Mouse (Mus musculus) stomach, embryonic 16.5 days (tissue): ENCODE results near the gene Phf8. TPM values are rescaled to one million over a fixed set of nuclear protein-coding genes. Genes with fewer than 3 reads are reported as not detected.
"Not testable (repeated sequence)": the region's sequence is repeated elsewhere in the genome, so short reads cannot be mapped to it uniquely, and the experiment has no call there.

Source experiments
- ATAC-seq: fragments of 200-750 bp; cut with Nextera tagmentation; 2 replicates; pipeline ENCODE4 v1.8.0; 2017; ENCODE audit warnings: moderate number of reproducible peaks, moderate TSS enrichment; ENCODE audit not compliant: insufficient read depth, low FRiP score
- H3K27ac ChIP-seq: fragments of 300-500 bp; sonication (generic); 2 replicates; pipeline ENCODE4 v1.5.1; 2014; ENCODE audit warnings: low read length
- H3K27me3 ChIP-seq: fragments of 300-500 bp; sonication (generic); 2 replicates; pipeline ENCODE4 v1.6.1; 2014; ENCODE audit warnings: low read length, control low read depth, mixed read lengths; ENCODE audit not compliant: control insufficient read depth, insufficient read depth
- H3K36me3 ChIP-seq: fragments of 300-500 bp; sonication (generic); 2 replicates; pipeline ENCODE4 v1.6.1; 2014; ENCODE audit warnings: low read length; ENCODE audit not compliant: control insufficient read depth, insufficient read depth
- H3K4me1 ChIP-seq: fragments of 300-500 bp; sonication (generic); 2 replicates; pipeline ENCODE4 v1.6.1; 2014; ENCODE audit warnings: low read length, control low read depth, mixed read lengths; ENCODE audit not compliant: control insufficient read depth, insufficient read depth
- H3K4me2 ChIP-seq: fragments of 300-500 bp; sonication (generic); 2 replicates; pipeline ENCODE4 v1.6.1; 2014; ENCODE audit warnings: low read depth, low read length, mixed read lengths
- H3K4me3 ChIP-seq: fragments of 300-500 bp; sonication (generic); replicated peaks from 2 replicates; pipeline ENCODE4 v1.5.1; 2014; ENCODE audit warnings: mild to moderate bottlenecking, low read length
- H3K9ac ChIP-seq: fragments of 300-500 bp; sonication (generic); 2 replicates; pipeline ENCODE4 v1.6.1; 2014; ENCODE audit warnings: low read length
- H3K9me3 ChIP-seq: fragments of 300-500 bp; sonication (generic); replicated peaks from 2 replicates; pipeline ENCODE4 v1.6.1; 2016; ENCODE audit warnings: low read length, control low read depth; ENCODE audit not compliant: control insufficient read depth
- WGBS: fragments of 180-500 bp; shearing (Covaris S2); extraction: QIAGEN DNeasy Blood & Tissue Kit; methylation state at CpG from one replicate; pipeline ENCODE4 v1.1.7; 2014; 5-methylcytosine and 5-hydroxymethylcytosine counted together
- polyA plus RNA-seq: library from polyadenylated mRNA; unstranded; fragments of >200 nt; fragmentation: Nextera tagmentation; extraction: Ambion mirVana; gene quantifications from 2 replicates; pipeline ENCODE4 v1.2.1, GENCODE M21; 2015

Phf8 gene
- 15.7 and 19.5 TPM in 2 replicates for polyA plus RNA-seq

- Histone ChIP-seq H3K4me1 (no peaks in the 10 kb centered on the region), H3K9me3 (no peaks in the 10 kb centered on the region), H3K27me3 (no peaks in the 10 kb centered on the region), H3K4me3 (peak within 1 kb of the TSS; percentile 65), H3K9ac (peak within 1 kb of the TSS; percentile 84), H3K27ac (peak within 1 kb of the TSS; percentile 99), H3K36me3 (no peaks in the 10 kb centered on the region), H3K4me2 (peak within 1 kb of the TSS; percentile 63)
- peak; percentile 98 for ATAC-seq
- 12% methylated on average over 67 of the region's 68 CpGs for WGBS
Measured at GRCm38 (mm10) chrX:151520458-151521322, at the start of gene Phf8. TSS of gene Phf8 (plus strand) at chrX:151520672.

DNA sequence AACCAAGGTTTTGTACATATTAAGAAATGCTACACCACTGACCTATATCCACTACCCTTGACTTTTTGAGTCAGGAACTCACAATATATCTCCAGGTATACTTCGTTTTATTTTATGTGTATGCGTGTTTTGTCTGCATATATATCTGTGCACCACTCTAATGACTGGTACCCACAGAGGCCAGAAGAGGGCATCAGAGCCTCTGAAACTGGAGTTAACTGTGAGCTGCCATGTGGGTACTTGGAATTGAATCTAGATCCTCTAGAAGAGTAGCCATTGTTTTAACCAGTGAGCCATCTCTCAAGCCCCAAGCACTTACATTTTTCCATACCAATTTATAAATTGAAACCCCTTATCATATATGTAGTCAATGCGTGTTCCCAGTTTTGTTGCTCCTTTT is 32.3 kb upstream of the Phf8 start:
- H3K27ac ChIP-seq: no peak overlapping the region
- no peaks in the 10 kb centered on the region for H3K36me3 ChIP-seq
- 86% methylated on average over 3 of the region's 3 CpGs for WGBS
- no peak for ATAC-seq
- no peak overlapping the region for H3K4me2 ChIP-seq
- H3K27me3 ChIP-seq: no peaks in the 10 kb centered on the region
- no peak overlapping the region for H3K4me3 ChIP-seq
- H3K9ac ChIP-seq: no peak overlapping the region
- no peaks in the 10 kb centered on the region for H3K4me1 ChIP-seq
- H3K9me3 ChIP-seq: no peaks in the 10 kb centered on the region

DNA sequence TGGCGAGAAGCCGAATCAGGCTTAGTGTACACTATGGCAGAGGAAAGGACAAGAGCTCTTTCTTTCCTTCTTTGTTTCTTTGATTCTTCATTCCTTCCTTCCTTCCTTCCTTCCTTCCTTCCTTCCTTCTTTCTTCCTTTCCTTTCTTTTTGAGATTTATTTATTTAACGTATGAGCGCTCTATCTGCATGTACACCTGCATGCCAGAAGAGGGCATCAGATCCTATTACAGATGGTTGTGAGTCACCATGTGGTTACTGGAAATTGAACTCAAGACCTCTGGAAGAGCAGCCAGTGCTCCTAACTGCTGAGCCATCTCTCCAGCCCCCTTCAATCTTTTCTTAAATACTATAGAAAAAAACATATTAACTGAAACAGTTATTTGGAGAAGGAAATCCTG is 27.2 kb upstream of the Phf8 start:
- WGBS: 85% methylated on average over 4 of the region's 4 CpGs
- not testable (repeated sequence) for ATAC-seq, H3K9me3 ChIP-seq, H3K4me1 ChIP-seq, H3K36me3 ChIP-seq, H3K27me3 ChIP-seq, H3K27ac ChIP-seq, H3K4me3 ChIP-seq, H3K4me2 ChIP-seq, H3K9ac ChIP-seq

- WGBS: 82% methylated on average over 1 of the region's 1 CpGs
- ATAC-seq: no peak
- no peaks in the 10 kb centered on the region for H3K9me3 ChIP-seq
- H3K36me3 ChIP-seq: no peaks in the 10 kb centered on the region
- H3K9ac ChIP-seq: no peak overlapping the region
- H3K4me3 ChIP-seq: no peak overlapping the region
- no peak overlapping the region for H3K27ac ChIP-seq
- H3K27me3 ChIP-seq: no peaks in the 10 kb centered on the region; the same call in 1 of the 2 replicates
- H3K4me2 ChIP-seq: no peak overlapping the region
- H3K4me1 ChIP-seq: no peaks in the 10 kb centered on the region
Measured at GRCm38 (mm10) chrX:151496596-151496995, 23.9 kb upstream of the Phf8 start.

- ATAC-seq: no peak
- Histone ChIP-seq H3K4me3 (no peak overlapping the region), H3K4me1 (no peaks in the 10 kb centered on the region), H3K4me2 (no peak overlapping the region), H3K36me3 (no peaks in the 10 kb centered on the region), H3K27me3 (no peaks in the 10 kb centered on the region; the same call in 1 of the 2 replicates), H3K9ac (no peak overlapping the region), H3K27ac (no peak overlapping the region), H3K9me3 (no peaks in the 10 kb centered on the region)
Measured at GRCm38 (mm10) chrX:151508536-151508935, 11.9 kb upstream of the Phf8 start.

DNA sequence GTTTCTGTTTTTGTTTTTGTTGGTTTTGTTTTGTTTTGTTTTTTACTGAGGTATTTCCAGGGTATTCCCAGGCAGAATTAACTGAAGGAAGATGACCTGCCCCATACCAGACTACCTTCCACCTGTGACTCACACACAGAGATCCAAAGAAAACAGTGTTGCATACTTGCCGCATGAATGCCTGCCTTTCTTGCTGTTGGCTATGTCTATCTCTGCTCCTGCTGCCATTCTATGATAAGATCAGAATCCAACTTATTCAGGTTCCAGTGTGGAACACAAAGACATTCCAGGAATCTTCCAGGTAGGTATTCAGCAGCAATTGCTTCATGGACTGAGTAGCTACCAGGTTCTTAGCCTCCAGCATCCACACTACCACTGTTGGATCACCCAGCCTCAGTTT is 10.6 kb upstream of the Phf8 start:
- no peak for ATAC-seq
- no peak overlapping the region for H3K4me2 ChIP-seq
- no peak overlapping the region for H3K27ac ChIP-seq
- H3K36me3 ChIP-seq: no peaks in the 10 kb centered on the region
- no peaks in the 10 kb centered on the region for H3K4me1 ChIP-seq
- no peak overlapping the region for H3K4me3 ChIP-seq
- no peak overlapping the region for H3K9ac ChIP-seq
- WGBS: 74% methylated on average over 1 of the region's 1 CpGs
- no peaks in the 10 kb centered on the region; the same call in 1 of the 2 replicates for H3K27me3 ChIP-seq
- H3K9me3 ChIP-seq: no peaks in the 10 kb centered on the region

- no peaks in the 10 kb centered on the region for H3K4me1 ChIP-seq
- no peaks in the 10 kb centered on the region for H3K9me3 ChIP-seq
- no peak overlapping the region for H3K4me3 ChIP-seq
- no peaks in the 10 kb centered on the region; the same call in 1 of the 2 replicates for H3K27me3 ChIP-seq
- H3K4me2 ChIP-seq: no peak overlapping the region
- no peak for ATAC-seq
- no peak overlapping the region for H3K27ac ChIP-seq
- H3K9ac ChIP-seq: no peak overlapping the region
- 79% methylated on average over 3 of the region's 3 CpGs for WGBS
- H3K36me3 ChIP-seq: no peaks in the 10 kb centered on the region
Measured at GRCm38 (mm10) chrX:151513066-151513465, 7.4 kb upstream of the Phf8 start.

GRCm38 (mm10) chrX:151513694-151514093 is 6.8 kb upstream of the Phf8 start:
- no peaks in the 10 kb centered on the region for H3K36me3 ChIP-seq
- WGBS: 83% methylated on average over 2 of the region's 2 CpGs

GRCm38 (mm10) chrX:151518181-151518580 is 2.3 kb upstream of the Phf8 start:
- Histone ChIP-seq H3K9ac (no peak overlapping the region), H3K36me3 (no peaks in the 10 kb centered on the region), H3K27ac (no peak overlapping the region), H3K9me3 (no peaks in the 10 kb centered on the region), H3K27me3 (no peaks in the 10 kb centered on the region), H3K4me3 (no peak overlapping the region), H3K4me2 (no peak overlapping the region), H3K4me1 (no peaks in the 10 kb centered on the region)
- 30% methylated on average over 1 of the region's 1 CpGs for WGBS
- no peak for ATAC-seq

More at GRCm38 (mm10) chrX:151513694-151514093, 6.8 kb upstream of the Phf8 start:
- no peak for ATAC-seq
- no peak overlapping the region for H3K9ac ChIP-seq
- H3K27me3 ChIP-seq: no peaks in the 10 kb centered on the region; the same call in 1 of the 2 replicates
- H3K4me3 ChIP-seq: no peak overlapping the region
- H3K4me2 ChIP-seq: no peak overlapping the region
- H3K27ac ChIP-seq: no peak overlapping the region
- H3K4me1 ChIP-seq: no peaks in the 10 kb centered on the region
- H3K9me3 ChIP-seq: no peaks in the 10 kb centered on the region
